Mouse (Mus musculus) brown adipose tissue, adult 24 weeks (tissue): ENCODE data around the gene Mcts2. TPM values are rescaled to one million over a fixed set of nuclear protein-coding genes. Genes with fewer than 3 reads are reported as not detected.

Experiments
- H3K27ac ChIP-seq: fragments of 200-500 bp; replicated peaks from 2 replicates; pipeline ENCODE4 v1.5.1; 2012; ENCODE audit warnings: low read depth, mild to moderate bottlenecking, low read length
- H3K4me1 ChIP-seq: fragments of 200-500 bp; 2 replicates; pipeline ENCODE4 v1.6.1; 2012; ENCODE audit warnings: low read length, mixed read lengths; ENCODE audit not compliant: control insufficient read depth, insufficient read depth, insufficient read length
- H3K4me3 ChIP-seq: fragments of 200-500 bp; 2 replicates; pipeline ENCODE4 v1.5.1; 2012; ENCODE audit warnings: low read depth, mild to moderate bottlenecking, low read length, moderate library complexity; ENCODE audit not compliant: insufficient read depth
- polyA plus RNA-seq: library from polyadenylated mRNA; stranded (reverse); fragments of >200 nt; gene quantifications from 2 replicates; pipeline ENCODE4 v1.2.4, GENCODE M21; 2012; ENCODE audit not compliant: missing spikeins, insufficient read depth, insufficient read length

Gene Mcts2
- polyA plus RNA-seq, 1 experiment = 42.5 TPM

GRCm38 (mm10) chr2:152700725-152701124, 13.9 kb downstream of the Mcts2 start:
- no peak overlapping the region for H3K27ac ChIP-seq
- no peak overlapping the region for H3K4me3 ChIP-seq
- H3K4me1 ChIP-seq = peaks cover 8% of the 10 kb centered on the region; the same call in 1 of the 2 replicates

- H3K4me3 ChIP-seq = no peak overlapping the region
- no peak overlapping the region for H3K27ac ChIP-seq
- H3K4me1 ChIP-seq = peaks cover 24% of the 10 kb centered on the region
Measured at GRCm38 (mm10) chr2:152703596-152704255, 16.9 kb downstream of the Mcts2 start.

- Histone ChIP-seq H3K27ac (no peak overlapping the region), H3K4me1 (peaks cover 28% of the 10 kb centered on the region), H3K4me3 (no peak overlapping the region)
Measured at GRCm38 (mm10) chr2:152704256-152704605, 17.4 kb downstream of the Mcts2 start.

- Histone ChIP-seq H3K4me1 (peaks cover 30% of the 10 kb centered on the region), H3K4me3 (no peak overlapping the region), H3K27ac (peak overlapping the region; percentile 99)
Measured at GRCm38 (mm10) chr2:152704811-152705370, 18.1 kb downstream of the Mcts2 start.

- Histone ChIP-seq H3K27ac (peak overlapping the region; percentile 99), H3K4me1 (peaks cover 30% of the 10 kb centered on the region), H3K4me3 (no peak overlapping the region)
Measured at GRCm38 (mm10) chr2:152705993-152706571, 19.2 kb downstream of the Mcts2 start.

- Histone ChIP-seq H3K4me3 (peak overlapping the region; percentile 55), H3K4me1 (peaks cover 30% of the 10 kb centered on the region), H3K27ac (peak overlapping the region; percentile 99)
Measured at GRCm38 (mm10) chr2:152707186-152707585, 20.4 kb downstream of the Mcts2 start.

GRCm38 (mm10) chr2:152707627-152708026, 20.8 kb downstream of the Mcts2 start:
- peak overlapping the region; percentile 99 for H3K27ac ChIP-seq
- peak overlapping the region; percentile 55 for H3K4me3 ChIP-seq
- peaks cover 30% of the 10 kb centered on the region for H3K4me1 ChIP-seq

GRCm38 (mm10) chr2:152709066-152709465, 22.2 kb downstream of the Mcts2 start:
- H3K4me3 ChIP-seq = no peak overlapping the region
- peaks cover 30% of the 10 kb centered on the region for H3K4me1 ChIP-seq
- H3K27ac ChIP-seq = peak overlapping the region; percentile 99

- 0 out of 2 replicates have a peak overlapping the region, but pooled peaks have one; percentile 15 for H3K27ac ChIP-seq
- no peak overlapping the region for H3K4me3 ChIP-seq
Measured at GRCm38 (mm10) chr2:152716241-152716772, 29.5 kb downstream of the Mcts2 start.

GRCm38 (mm10) chr2:152717652-152718051, 30.8 kb downstream of the Mcts2 start:
- Histone ChIP-seq H3K4me3 (no peak overlapping the region), H3K27ac (no peak overlapping the region), H3K4me1 (peaks cover 6% of the 10 kb centered on the region; the same call in 1 of the 2 replicates)

More at GRCm38 (mm10) chr2:152716241-152716772, 29.5 kb downstream of the Mcts2 start:
- peaks cover 6% of the 10 kb centered on the region; the same call in 1 of the 2 replicates for H3K4me1 ChIP-seq

- no peak overlapping the region for H3K27ac ChIP-seq
- peaks cover 6% of the 10 kb centered on the region; the same call in 1 of the 2 replicates for H3K4me1 ChIP-seq
- no peak overlapping the region for H3K4me3 ChIP-seq
Measured at GRCm38 (mm10) chr2:152718076-152718475, 31.2 kb downstream of the Mcts2 start.

- Histone ChIP-seq H3K4me1 (peaks cover 13% of the 10 kb centered on the region), H3K4me3 (peak overlapping the region; percentile 58), H3K27ac (peak overlapping the region; percentile 100)
Measured at GRCm38 (mm10) chr2:152723651-152724331, 37.0 kb downstream of the Mcts2 start.

- Histone ChIP-seq H3K27ac (peak overlapping the region; percentile 100), H3K4me3 (peak overlapping the region; percentile 58), H3K4me1 (peaks cover 17% of the 10 kb centered on the region)
Measured at GRCm38 (mm10) chr2:152724332-152724723, 37.5 kb downstream of the Mcts2 start.

GRCm38 (mm10) chr2:152725178-152725750, 38.4 kb downstream of the Mcts2 start:
- Histone ChIP-seq H3K27ac (peak overlapping the region; percentile 100), H3K4me3 (peak overlapping the region; percentile 25), H3K4me1 (peaks cover 25% of the 10 kb centered on the region)

- H3K4me1 ChIP-seq = peaks cover 27% of the 10 kb centered on the region
- no peak overlapping the region for H3K4me3 ChIP-seq
- peak overlapping the region; percentile 100 for H3K27ac ChIP-seq
Measured at GRCm38 (mm10) chr2:152726213-152726612, 39.4 kb downstream of the Mcts2 start.
